Mouse (Mus musculus) embryonic fibroblast, embryonic 13.5 days (primary cell): ENCODE data around the gene Cav2.

Source experiments
- CTCF ChIP-seq: IDR thresholded peaks from 2 replicates; pipeline ENCODE4 v1.5.1; 2011; ENCODE audit warnings: mild to moderate bottlenecking, control low read depth, low read length, moderate library complexity, borderline replicate concordance; ENCODE audit not compliant: insufficient read depth
- POLR2A ChIP-seq: IDR thresholded peaks from 2 replicates; pipeline ENCODE4 v1.6.1; 2011; ENCODE audit warnings: low read depth, mild to moderate bottlenecking, control low read depth, low read length, moderate library complexity

DNA sequence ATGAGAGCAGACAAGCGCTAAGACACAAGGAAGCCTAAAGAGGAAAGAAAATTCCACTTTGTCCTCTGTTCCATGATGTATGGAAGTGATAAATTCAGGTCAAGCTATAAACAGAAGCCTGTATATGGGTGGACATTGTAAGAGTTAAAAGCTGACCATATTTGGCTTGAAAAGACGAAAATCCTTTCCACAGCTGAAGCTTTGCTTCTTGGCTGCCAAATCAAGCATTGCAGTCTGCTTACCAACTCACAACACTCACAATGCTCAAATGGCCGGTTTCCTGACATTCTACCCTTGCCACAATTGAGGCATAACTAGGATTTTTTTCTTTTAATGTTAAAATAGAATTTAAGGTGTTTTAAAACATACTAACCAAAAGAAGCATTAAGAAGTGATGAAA, 14.5 kb upstream of the Cav2 start:
- TF ChIP-seq POLR2A, result no peak
- TF ChIP-seq CTCF, result no peak
